8 mouse cellular contexts compared by ENCODE assay signal in the genomic region with DNA sequence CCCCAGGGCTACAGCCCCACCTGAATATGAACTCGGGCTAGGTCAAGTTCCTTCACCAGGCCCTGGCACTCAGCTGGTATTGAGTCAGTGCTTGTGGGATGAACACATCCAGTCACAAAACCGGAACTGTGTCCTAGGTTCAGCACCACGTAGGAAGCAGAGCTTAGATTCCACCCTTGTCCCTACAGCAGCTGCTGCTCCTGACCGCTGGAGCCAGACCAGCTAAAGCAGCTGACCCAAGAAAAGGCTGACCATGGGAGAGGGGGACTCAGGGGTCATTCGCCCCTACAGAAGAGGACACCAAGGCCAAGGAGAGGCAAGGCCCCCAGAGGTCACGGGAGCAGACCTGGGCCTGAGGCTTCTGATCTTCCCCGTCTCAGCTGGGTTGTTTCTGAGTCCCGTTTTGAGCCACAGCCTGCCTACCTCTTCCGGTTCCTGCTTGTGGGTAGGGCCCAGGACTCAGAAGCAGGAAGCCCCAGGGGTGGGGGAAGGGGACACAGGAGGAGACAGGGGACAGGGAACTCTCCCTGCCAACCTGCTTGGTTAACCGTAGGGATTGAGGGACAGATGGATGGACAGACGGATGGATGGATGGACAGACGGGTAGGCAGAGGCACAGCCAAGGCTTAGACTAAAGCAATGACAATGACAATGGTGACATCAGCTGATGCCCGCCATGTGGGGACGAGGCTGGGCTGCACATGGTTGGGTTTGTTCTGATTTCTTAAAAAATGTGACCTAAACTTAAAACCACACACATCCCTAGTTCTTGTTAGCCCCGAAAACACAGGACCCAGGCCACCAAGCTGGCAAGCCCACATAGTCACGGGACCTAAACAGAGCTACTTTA. TPM values are rescaled to one million over a fixed set of nuclear protein-coding genes. Genes with fewer than 3 reads are reported as not detected.
DNase-seq lines count a peak whose midpoint lies in the region; ATAC-seq lines count a peak whose summit lies in the region.

No protein-coding gene starts in this region.

- no peaks in the 10 kb centered on the region for H3K9me3 ChIP-seq in kidney, embryonic 15.5 days (replicated peaks)

- H3K79me2 ChIP-seq in macrophage (ENCODE audit: inconsistent target): peaks cover 90% of the 10 kb centered on the region

- peak; percentile 39 for DNase-seq in gastrocnemius, postnatal 14 days
- no peak for DNase-seq in gastrocnemius, adult 8-10 months (ENCODE audit: low spot score in 2 of 2)
- peak; percentile 77 for DNase-seq in adipocyte (ENCODE audit: low spot score)
- DNase-seq in thymus, postnatal 25 days: peak; percentile 88
- no peak for DNase-seq in c-Kit-positive CD71-positive TER-119-positive erythroid progenitor cells, embryonic 14.5 days (ENCODE audit: low spot score)
- DNase-seq in embryo, embryonic 11 days: no peak

- WGBS in kidney, embryonic 15.5 days: 70% methylated on average over 16 of the region's 16 CpGs
- 10% methylated on average over 16 of the region's 16 CpGs for WGBS in macrophage (ENCODE audit: missing documents)

- ATAC-seq in kidney, embryonic 15.5 days (replicated peaks; ENCODE audit: low FRiP score): no peak

- H3K36me3 ChIP-seq in kidney, embryonic 15.5 days: peaks cover 29% of the 10 kb centered on the region
- H3K36me3 ChIP-seq in macrophage (ENCODE audit: inconsistent target): peaks cover 30% of the 10 kb centered on the region

- no peak overlapping the region for H3K4me3 ChIP-seq in kidney, embryonic 15.5 days (replicated peaks)
- peak overlapping the region; percentile 99 for H3K4me3 ChIP-seq in macrophage (ENCODE audit: inconsistent target)

- H3K9ac ChIP-seq in kidney, embryonic 15.5 days: no peak overlapping the region

- H3K27me3 ChIP-seq in kidney, embryonic 15.5 days: no peaks in the 10 kb centered on the region

- H3K4me2 ChIP-seq in kidney, embryonic 15.5 days: peak overlapping the region; percentile 30; the same call in 1 of the 2 replicates

- intact Hi-C loops in gastrocnemius, postnatal 14 days (cut with DNase I; ENCODE audit: low total_unique reads): no loop called here

- H3K4me1 ChIP-seq in kidney, embryonic 15.5 days: peaks cover 51% of the 10 kb centered on the region

- peak overlapping the region; percentile 60 for H3K27ac ChIP-seq in kidney, embryonic 15.5 days
- peak overlapping the region; percentile 97 for H3K27ac ChIP-seq in macrophage

RNA-seq across cellular contexts. Expression of gene Gm20431, which starts 4.4 kb away (rescaled TPM):
- 10 to 100 TPM; 10.3 to 12.3 TPM for total RNA-seq in gastrocnemius, postnatal 14 days (2021)
- 10 to 100 TPM in 2 of 4 experiments, 1 to 10 TPM in 2; 5.9 to 14.3 (median 9.0) TPM for total RNA-seq in gastrocnemius, adult 8-10 months (2022)
- polyA plus RNA-seq in kidney, embryonic 15.5 days (2015; fragmentation: Nextera tagmentation; extraction: Ambion mirVana): 12.1 and 12.8 TPM in 2 replicates
- not detected for total RNA-seq in macrophage (2018; cell fraction: chromatin; rRNA removed)
- total RNA-seq in macrophage (2018; cell fraction: cytosol; rRNA removed): under 1 TPM in 10 of 26 experiments, not detected in 16; 0.09 to 0.43 (median 0.13) TPM
- total RNA-seq in macrophage (2018; cell fraction: nucleus; rRNA removed): 1 to 10 TPM in 1 of 26 experiments, under 1 TPM in 2, not detected in 23; 0.35 to 1.7 (median 0.48) TPM
- polyA plus RNA-seq in macrophage (2018): not detected in 3 replicates

RNA-seq across cellular contexts. Expression of gene Ube2v1, which starts 25.0 kb away (rescaled TPM):
- total RNA-seq in gastrocnemius, postnatal 14 days (2021): 100 to 1,000 TPM; 158 to 180 TPM
- total RNA-seq in gastrocnemius, adult 8-10 months (2022): 100 to 1,000 TPM; 163 to 176 (median 172) TPM
- 284 and 313 TPM in 2 replicates for polyA plus RNA-seq in kidney, embryonic 15.5 days (2015; fragmentation: Nextera tagmentation; extraction: Ambion mirVana)
- total RNA-seq in macrophage (2018; cell fraction: chromatin; rRNA removed): 10 to 100 TPM; 43.1 to 85.5 (median 59.3) TPM
- 100 to 1,000 TPM; 142 to 211 (median 167) TPM for total RNA-seq in macrophage (2018; cell fraction: cytosol; rRNA removed)
- 10 to 100 TPM; 35.1 to 99.4 (median 64.2) TPM for total RNA-seq in macrophage (2018; cell fraction: nucleus; rRNA removed)
- polyA plus RNA-seq in macrophage (2018): 152 to 209 TPM (median 172 TPM) in 3 replicates

RNA-seq across cellular contexts. Expression of gene Cebpb, which starts 31.9 kb away (rescaled TPM):
- 100 to 1,000 TPM in 1 of 2 experiments, 10 to 100 TPM in 1; 66.9 to 120 TPM for total RNA-seq in gastrocnemius, postnatal 14 days (2021)
- 100 to 1,000 TPM in 2 of 4 experiments, 10 to 100 TPM in 2; 75.3 to 167 (median 96.4) TPM for total RNA-seq in gastrocnemius, adult 8-10 months (2022)
- polyA plus RNA-seq in kidney, embryonic 15.5 days (2015; fragmentation: Nextera tagmentation; extraction: Ambion mirVana): 5.1 and 5.7 TPM in 2 replicates
- 10 to 100 TPM; 13.7 to 87.4 (median 42.2) TPM for total RNA-seq in macrophage (2018; cell fraction: chromatin; rRNA removed)
- 100 to 1,000 TPM in 12 of 26 experiments, 10 to 100 TPM in 14; 30.7 to 271 (median 98.7) TPM for total RNA-seq in macrophage (2018; cell fraction: cytosol; rRNA removed)
- total RNA-seq in macrophage (2018; cell fraction: nucleus; rRNA removed): 100 to 1,000 TPM in 19 of 26 experiments, 10 to 100 TPM in 7; 25.3 to 303 (median 156) TPM
- 4.8 to 33.5 TPM (median 23.5 TPM) in 3 replicates for polyA plus RNA-seq in macrophage (2018)

RNA-seq across cellular contexts. Expression of gene Tmem189, which starts 32.8 kb away (rescaled TPM):
- 10 to 100 TPM; 18.1 to 22.8 TPM for total RNA-seq in gastrocnemius, postnatal 14 days (2021)
- total RNA-seq in gastrocnemius, adult 8-10 months (2022): 10 to 100 TPM; 11.8 to 13.1 (median 12.5) TPM
- polyA plus RNA-seq in kidney, embryonic 15.5 days (2015; fragmentation: Nextera tagmentation; extraction: Ambion mirVana): 47.3 and 48.1 TPM in 2 replicates
- total RNA-seq in macrophage (2018; cell fraction: chromatin; rRNA removed): 100 to 1,000 TPM in 7 of 26 experiments, 10 to 100 TPM in 19; 41.8 to 182 (median 85.4) TPM
- total RNA-seq in macrophage (2018; cell fraction: cytosol; rRNA removed): 100 to 1,000 TPM; 103 to 247 (median 137) TPM
- total RNA-seq in macrophage (2018; cell fraction: nucleus; rRNA removed): 100 to 1,000 TPM in 25 of 26 experiments, 10 to 100 TPM in 1; 73.5 to 264 (median 143) TPM
- 165 to 276 TPM (median 174 TPM) in 3 replicates for polyA plus RNA-seq in macrophage (2018)

Comparison
In these comparisons a context has a peak if more than half of its experiments do, and no peak if none do; other contexts are left out.
1. DNase-seq: peak in gastrocnemius, postnatal 14 days (single experiment), adipocyte (single experiment) and thymus, postnatal 25 days (single experiment); none in gastrocnemius, adult 8-10 months (0 of 2), c-Kit-positive CD71-positive TER-119-positive erythroid progenitor cells, embryonic 14.5 days (single experiment) and embryo, embryonic 11 days (single experiment).